11 mouse cellular contexts compared by ENCODE assay signal in genomic region chr12:110156441-110156840, GRCm38 (mm10).
DNase-seq lines count a peak whose midpoint lies in the region; TF ChIP-seq lines count a peak whose summit lies in the region.
"Had no signal": no experiment of that assay in that cellular context is flagged by ENCODE, and none has a peak within 500 bp of the region (broad histone marks: within the 10 kb centered on the region; RNA-seq: fewer than 3 reads in every experiment).

No protein-coding gene starts in this region.

- no peak overlapping the region for H3K27ac ChIP-seq in cerebellum, adult 2 months (ENCODE audit: insufficient read depth, low read length)
- H3K27ac ChIP-seq: embryonic facial prominence, embryonic 12.5 days; midbrain, embryonic 13.5 days had no signal

- no peaks in the 10 kb centered on the region for H3K27me3 ChIP-seq in cerebellum, adult 2 months (ENCODE audit: control insufficient read depth, insufficient read depth, low read length)
- H3K27me3 ChIP-seq: embryonic facial prominence, embryonic 12.5 days; midbrain, embryonic 13.5 days had no signal

- DNase-seq in cerebellum, adult 2 months, result peak; percentile 11 to 22
- DNase-seq in cerebellum, postnatal 4 days (ENCODE audit: low spot score in 2 of 2), result no peak
- peak; percentile 67 for DNase-seq in adrenal gland, adult 2 months
- DNase-seq in kidney, postnatal 10 days, result peak; percentile 13
- peak; percentile 37 for DNase-seq in lung, adult 2 months
- DNase-seq in thymus, postnatal 4 days, result no peak
- no peak for DNase-seq in thymus, postnatal 36 days
- DNase-seq in layer of hippocampus, adult 8-10 months (ENCODE audit: low spot score in 2 of 2), result no peak
- DNase-seq: spleen, adult 18-20 months had no signal

- peaks cover 5% of the 10 kb centered on the region for H3K4me1 ChIP-seq in cerebellum, adult 2 months (ENCODE audit: control insufficient read depth, insufficient read depth, low read length)
- H3K4me1 ChIP-seq in lung, adult 2 months (ENCODE audit: control insufficient read depth, insufficient read depth, low read length), result no peaks in the 10 kb centered on the region
- H3K4me1 ChIP-seq: midbrain, embryonic 13.5 days had no signal

- WGBS in cerebellum, adult 2 months, result 8% methylated on average over 8 of the region's 8 CpGs
- WGBS in lung, adult 2 months, result 39% methylated on average over 8 of the region's 8 CpGs

- no peak for TF ChIP-seq CTCF in cerebellum, adult 2 months (IDR thresholded peaks at IDR 0.05; ENCODE audit: borderline replicate concordance, insufficient read depth, low read depth, low read length)
- no peak for TF ChIP-seq CTCF in lung, adult 2 months (IDR thresholded peaks at IDR 0.05; ENCODE audit: insufficient read depth, low read length)

- no peak for TF ChIP-seq POLR2A in cerebellum, adult 2 months (IDR thresholded peaks at IDR 0.05; ENCODE audit: borderline replicate concordance, insufficient read depth, low read length)
- no peak for TF ChIP-seq POLR2A in lung, adult 2 months (IDR thresholded peaks at IDR 0.05; ENCODE audit: borderline replicate concordance, extremely low read depth, low read depth, low read length)

- H3K4me3 ChIP-seq in cerebellum, adult 2 months (replicated peaks; ENCODE audit: insufficient read depth, low read depth, low read length), result no peak overlapping the region
- no peak overlapping the region for H3K4me3 ChIP-seq in lung, adult 2 months (replicated peaks; ENCODE audit: extremely low read depth, low read depth, low read length)
- H3K4me3 ChIP-seq: embryonic facial prominence, embryonic 12.5 days; midbrain, embryonic 13.5 days had no signal

Comparison
In these comparisons a context has a peak if more than half of its experiments do, and no peak if none do; other contexts are left out.
1. DNase-seq: peak in cerebellum, adult 2 months (2 of 2), adrenal gland, adult 2 months (single experiment), kidney, postnatal 10 days (single experiment) and lung, adult 2 months (single experiment); none in cerebellum, postnatal 4 days (0 of 2), thymus, postnatal 4 days (single experiment), thymus, postnatal 36 days (0 of 2) and layer of hippocampus, adult 8-10 months (0 of 2).